Mouse (Mus musculus) E14TG2a.4 (cell line): ENCODE data around the gene Gstp1.

Experiments
- CTCF ChIP-seq: conservative IDR thresholded peaks from 2 replicates; pipeline ENCODE4 v1.5.1; 2014; ENCODE audit warnings: low read length
- NANOG ChIP-seq: IDR thresholded peaks from 2 replicates; pipeline ENCODE4 v1.6.1; 2014; ENCODE audit warnings: borderline replicate concordance, low read length, mixed read lengths
- POU5F1 ChIP-seq: IDR thresholded peaks from 2 replicates; pipeline ENCODE4 v1.6.1; 2014; ENCODE audit warnings: low read length, borderline replicate concordance

DNA sequence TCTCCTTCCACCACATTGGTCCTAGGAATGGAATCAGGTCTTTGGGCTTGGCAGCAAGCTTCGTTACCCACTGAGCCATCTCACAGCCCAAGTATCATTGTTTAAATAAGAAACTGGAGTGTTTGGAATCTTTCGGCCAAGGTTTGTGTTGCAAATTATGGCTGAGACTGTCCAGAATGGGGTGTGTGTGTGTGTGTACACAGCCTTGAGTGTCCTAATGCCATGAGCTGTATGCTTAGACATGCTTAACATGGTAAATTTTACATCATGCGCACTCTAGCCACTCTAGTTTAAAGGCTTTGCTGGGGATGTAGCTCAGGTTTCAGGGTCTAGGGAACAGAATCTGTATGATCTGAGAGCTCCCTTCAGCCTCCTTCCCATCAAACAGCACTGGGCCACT lies 42.3 kb downstream of the Gstp1 start:
- TF ChIP-seq CTCF (no peak), NANOG (no peak), POU5F1 (no peak)
